Mouse (Mus musculus) heart, postnatal 25 days (tissue): ENCODE results near the gene Crip2. TPM values are rescaled to one million over a fixed set of nuclear protein-coding genes. Genes with fewer than 3 reads are reported as not detected.
A peak's percentile ranks its signal among the peaks of the same experiment; 100 is the strongest.

Experiments used
- DNase-seq: peaks from one replicate; pipeline ENCODE4 v3.0.0; 2022; ENCODE audit warnings: low spot score
- intact Hi-C: fragments of 180-260 bp; cut with DNase I; formaldehyde crosslinking; loops from one replicate; pipeline ENCODE4 v1.15.1; 2025
- total RNA-seq, 2 experiments: library from RNA; stranded (reverse); gene quantifications; 2 replicates each; pipeline ENCODE4 v1.2.3; 2021

Gene Crip2
- total RNA-seq, 2 experiments from 2014 or later, result 1,410 to 1,505 TPM

DNA sequence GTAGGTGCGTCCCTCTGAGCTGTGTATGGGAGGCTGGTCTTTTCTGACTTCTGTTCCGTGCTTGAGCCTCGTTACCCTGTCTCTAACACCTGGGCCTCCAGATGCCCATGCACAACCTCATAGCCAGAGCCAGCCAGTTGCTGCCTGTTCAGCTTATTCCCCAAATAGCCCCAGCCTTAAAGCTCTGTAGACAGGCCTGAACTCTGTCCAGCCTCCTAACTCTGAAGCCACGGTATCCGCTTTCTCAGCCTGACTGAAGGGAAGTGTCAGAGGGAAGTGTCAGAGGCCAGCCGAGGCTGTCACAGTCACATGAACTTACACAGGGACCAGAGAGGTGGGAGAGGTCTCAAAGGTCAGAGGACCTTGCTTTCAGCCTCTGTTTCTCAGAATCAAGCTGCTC, 15.3 kb upstream of the Crip2 start:
- DNase-seq, result no peak
- intact Hi-C loops, result no loop called here

DNA sequence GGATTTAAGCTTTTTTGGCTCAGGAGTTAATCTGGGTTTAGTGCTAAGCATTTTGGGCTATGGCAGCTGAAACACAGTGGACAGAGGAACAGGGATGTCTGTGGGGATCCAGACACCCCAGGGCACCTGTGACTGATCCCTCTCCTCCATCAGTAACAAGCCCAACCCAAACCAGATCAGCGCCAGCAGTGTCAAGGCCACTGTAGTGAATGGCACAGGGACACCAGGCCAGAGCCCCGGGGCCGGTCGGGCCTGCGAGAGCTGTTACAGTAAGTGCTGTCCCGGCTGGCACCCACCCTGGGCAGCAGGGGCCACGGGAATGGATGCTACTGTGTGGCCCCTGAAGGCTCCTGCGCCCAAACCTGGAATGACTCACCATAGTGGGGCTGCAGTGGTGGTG, 9.3 kb upstream of the Crip2 start:
- intact Hi-C loops, result no loop called here

DNA sequence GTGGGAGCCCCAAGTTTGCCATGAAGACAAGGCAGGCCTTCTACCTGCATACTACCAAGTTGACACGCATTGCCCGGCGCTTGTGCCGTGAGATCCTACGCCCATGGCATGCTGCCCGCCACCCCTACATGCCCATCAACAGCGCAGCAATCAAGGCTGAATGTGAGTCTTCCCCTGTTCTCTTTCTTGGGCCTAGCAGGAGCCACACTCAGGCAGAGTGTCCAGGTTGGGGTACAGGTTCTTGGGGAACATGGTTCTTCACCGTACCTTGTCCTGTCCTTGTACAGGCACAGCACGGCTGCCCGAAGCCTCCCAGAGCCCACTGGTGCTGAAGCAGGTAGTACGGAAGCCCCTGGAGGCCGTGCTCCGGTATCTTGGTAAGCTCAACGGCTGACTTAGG, 8.4 kb upstream of the Crip2 start:
- intact Hi-C loops, result no loop called here
- no peak for DNase-seq

More for the DNA sequence above, 9.3 kb upstream of the Crip2 start:
- no peak for DNase-seq

DNA sequence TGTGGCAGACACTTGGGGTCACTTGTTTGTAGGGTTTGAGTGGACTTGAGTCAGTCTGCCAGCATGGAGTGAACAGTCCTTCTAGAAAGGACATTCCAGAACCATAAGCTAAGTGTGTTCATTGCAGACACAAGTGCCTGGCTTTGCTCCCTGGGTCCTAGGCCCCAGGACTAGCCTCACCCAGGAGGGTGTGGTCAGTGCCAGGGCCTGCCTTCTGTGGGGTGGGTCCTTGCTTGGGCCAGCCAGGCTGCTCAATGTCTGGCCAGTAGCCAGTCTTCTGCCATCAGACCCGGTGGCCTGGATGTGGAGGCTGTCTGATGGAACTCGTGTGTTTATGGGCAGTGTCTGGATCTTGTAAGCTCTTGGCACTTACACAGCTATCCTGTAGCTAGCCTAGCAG, 7.5 kb upstream of the Crip2 start:
- peak; percentile 86 for DNase-seq
- intact Hi-C loops, result no loop called here

DNA sequence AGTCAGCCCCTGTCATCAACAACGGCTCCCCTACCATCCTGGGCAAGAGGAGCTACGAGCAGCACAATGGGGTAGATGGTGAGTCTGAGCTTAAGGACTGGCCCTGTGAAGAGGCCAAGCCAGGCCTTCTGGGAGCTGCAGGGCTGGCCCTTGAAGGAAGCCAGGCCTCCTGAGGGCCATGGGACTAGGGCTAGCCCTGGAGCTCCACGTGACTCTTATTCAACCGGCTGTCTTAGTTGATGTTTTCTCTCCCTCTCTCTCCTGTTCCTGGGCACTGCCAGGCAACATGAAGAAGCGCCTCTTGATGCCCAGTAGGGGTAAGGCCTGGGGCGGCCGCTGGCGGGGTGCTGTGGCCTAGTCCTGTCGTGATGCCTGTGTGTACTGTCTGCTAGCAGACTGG, 6.8 kb upstream of the Crip2 start:
- peak; percentile 33 for DNase-seq
- intact Hi-C loops, result no loop called here

DNA sequence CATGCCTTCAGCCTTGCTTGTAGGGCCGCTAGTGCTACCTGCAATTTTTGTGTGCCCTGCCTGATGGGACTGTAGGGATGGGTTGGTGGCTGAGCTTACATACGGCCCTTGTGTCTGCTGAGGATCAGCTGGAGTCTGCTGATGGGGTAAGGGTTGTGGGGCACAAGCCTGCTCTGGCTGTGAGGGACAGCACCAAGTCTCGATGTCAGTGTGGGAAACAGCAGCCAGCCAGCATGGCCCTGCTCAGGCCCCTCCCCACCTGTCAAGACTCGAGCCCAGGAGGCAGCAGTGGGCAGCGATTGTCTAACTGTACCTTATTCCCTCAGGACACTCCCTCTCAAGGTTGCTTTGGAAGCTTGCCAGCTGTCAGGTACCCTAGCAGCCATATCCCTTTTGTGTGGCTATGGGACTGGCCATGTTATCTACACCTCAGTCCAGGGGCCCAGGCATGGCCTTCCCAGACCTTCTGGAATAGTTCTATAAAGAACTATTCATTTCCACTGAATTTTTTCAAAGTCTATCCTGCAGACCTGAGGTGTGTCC, 6.1 kb upstream of the Crip2 start:
- intact Hi-C loops, result no loop called here

DNA sequence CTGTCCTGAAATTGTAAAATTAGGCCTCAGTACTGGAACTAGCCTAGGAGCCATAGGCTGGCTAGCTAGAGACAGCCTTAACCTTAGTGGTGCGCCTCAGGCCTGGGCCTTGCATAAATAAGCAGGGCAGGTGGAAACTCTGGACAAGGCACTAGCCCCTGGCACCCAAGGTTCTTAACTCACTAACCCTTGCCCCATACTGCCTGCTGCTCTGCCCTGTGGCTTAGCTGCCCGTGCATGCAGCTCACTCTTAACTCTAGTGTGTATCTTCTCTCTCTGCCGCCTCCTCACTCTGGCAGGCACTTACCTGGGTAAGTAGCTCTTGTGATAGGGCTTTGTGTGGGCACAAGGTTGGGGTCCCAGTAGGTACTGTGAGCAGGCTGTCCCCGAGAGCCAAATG, 5.5 kb upstream of the Crip2 start:
- no peak for DNase-seq
- intact Hi-C loops, result no loop called here

More for the DNA sequence above, 6.1 kb upstream of the Crip2 start:
- DNase-seq, result no peak

DNA sequence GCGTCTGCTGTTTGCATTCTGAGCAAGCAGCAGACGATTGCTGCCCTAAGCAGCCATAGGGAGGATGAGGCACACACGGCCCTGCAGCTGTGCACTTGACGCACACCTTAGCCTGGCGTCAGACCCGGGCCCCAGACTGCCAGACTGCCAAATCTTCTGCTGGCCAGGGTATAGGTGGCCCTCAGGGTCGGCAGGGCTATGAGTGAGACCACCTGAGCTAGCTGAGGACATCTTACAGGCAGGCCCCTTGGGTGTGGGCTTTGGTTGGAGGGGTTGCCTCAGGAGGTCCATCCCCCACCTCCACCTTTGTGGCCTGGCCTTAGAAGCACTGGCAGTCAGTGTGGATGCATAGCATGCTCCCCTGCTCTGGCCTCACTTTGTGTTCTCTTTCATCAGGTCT, 4.6 kb upstream of the Crip2 start:
- intact Hi-C loops, result no loop called here
- DNase-seq, result no peak

DNA sequence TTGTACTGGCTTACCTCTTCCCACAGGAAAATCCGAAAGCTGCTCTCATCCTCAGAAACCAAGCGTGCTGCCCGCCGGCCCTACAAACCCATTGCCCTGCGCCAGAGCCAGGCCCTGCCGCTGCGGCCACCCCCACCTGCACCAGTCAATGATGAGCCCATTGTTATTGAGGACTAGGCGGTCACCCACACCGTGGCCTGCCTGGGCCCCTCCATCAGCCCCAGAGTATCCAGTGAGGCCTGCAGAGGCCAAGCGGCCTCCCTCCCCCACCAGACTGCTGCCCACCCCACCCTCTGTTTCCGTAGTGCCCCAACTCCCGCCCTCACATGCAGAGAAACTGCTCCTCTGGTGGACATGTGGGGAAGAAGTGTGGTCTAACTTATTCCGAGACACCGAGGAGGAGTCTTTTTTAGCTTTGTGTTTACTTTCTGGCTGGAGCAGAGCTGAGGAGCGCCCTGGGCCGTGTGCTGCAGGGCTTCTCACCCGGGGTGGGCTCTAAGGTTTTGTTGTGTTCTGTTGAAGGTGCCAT, 3.5 kb upstream of the Crip2 start:
- DNase-seq, result no peak
- intact Hi-C loops, result no loop called here

DNA sequence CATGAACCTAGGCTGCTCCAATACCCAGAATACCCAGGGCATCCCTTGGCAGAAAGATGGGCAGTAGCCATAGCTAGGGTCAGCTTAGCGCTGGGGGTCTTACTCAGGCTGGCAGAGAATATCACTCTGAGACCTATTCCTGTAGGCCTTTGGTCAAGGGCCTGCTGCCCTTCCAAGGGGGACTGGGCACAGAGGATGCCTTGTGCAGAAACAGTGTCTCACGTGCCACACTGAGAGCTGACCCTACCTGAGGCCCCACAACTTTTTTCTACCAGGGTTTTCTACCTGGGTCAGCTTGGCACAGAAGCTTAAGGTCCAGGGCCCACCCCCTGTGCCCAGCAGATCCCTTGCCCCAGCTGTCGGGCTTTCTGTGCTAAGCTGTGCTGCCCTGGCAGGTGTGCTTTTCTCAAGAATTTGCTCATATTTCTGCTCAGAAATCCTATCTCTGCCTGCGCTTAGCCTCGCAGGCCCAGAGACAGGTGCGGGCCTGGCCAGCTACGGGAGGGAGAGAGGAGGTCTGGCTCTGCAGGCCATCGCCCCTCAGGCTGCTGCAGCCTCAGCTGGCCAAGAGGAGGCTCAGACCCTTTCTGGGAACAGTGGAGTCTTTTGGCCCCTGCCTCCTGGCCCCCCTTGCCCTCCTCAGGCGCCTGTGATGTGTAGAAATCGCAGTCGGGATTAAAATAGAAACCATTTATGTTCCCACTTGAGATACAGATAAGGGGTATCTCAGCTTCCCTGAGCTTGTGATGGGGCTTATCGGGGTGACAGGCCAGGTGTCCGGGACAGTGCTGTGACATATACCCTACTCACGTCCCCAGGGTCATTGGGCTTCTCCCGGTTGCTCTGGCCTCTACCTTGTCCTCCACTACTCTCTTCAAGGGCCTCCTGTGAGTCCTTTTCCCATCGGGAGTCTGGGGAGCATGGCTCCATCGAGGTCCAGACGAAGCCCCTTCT, 2.5 kb upstream of the Crip2 start:
- DNase-seq, result no peak
- intact Hi-C loops, result loop anchor here (2.0 kb wide), 1 partner anchor 17 kb away; no protein-coding TSS in a partner anchor

DNA sequence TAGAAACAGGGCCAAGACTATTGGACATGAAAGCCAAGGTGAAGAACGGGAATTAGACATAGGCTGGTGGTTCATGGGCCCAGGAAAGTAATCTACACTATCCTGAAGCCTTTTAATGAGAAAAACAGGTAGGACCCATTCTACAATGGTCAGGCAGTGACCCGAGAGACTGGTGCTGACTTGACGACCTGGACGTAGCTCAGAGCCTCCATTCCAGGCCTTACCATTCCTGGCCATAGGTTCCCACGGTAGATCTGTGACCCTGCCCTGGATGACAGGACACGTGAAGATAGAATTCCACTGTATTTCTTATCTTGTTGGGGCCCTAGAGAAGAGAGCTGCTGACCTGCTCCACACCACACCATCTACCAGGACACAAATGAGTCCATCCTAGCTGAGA, 1.7 kb upstream of the Crip2 start:
- no peak for DNase-seq
- intact Hi-C loops, result loop anchor here (2.0 kb wide), 1 partner anchor 17 kb away; no protein-coding TSS in a partner anchor

DNA sequence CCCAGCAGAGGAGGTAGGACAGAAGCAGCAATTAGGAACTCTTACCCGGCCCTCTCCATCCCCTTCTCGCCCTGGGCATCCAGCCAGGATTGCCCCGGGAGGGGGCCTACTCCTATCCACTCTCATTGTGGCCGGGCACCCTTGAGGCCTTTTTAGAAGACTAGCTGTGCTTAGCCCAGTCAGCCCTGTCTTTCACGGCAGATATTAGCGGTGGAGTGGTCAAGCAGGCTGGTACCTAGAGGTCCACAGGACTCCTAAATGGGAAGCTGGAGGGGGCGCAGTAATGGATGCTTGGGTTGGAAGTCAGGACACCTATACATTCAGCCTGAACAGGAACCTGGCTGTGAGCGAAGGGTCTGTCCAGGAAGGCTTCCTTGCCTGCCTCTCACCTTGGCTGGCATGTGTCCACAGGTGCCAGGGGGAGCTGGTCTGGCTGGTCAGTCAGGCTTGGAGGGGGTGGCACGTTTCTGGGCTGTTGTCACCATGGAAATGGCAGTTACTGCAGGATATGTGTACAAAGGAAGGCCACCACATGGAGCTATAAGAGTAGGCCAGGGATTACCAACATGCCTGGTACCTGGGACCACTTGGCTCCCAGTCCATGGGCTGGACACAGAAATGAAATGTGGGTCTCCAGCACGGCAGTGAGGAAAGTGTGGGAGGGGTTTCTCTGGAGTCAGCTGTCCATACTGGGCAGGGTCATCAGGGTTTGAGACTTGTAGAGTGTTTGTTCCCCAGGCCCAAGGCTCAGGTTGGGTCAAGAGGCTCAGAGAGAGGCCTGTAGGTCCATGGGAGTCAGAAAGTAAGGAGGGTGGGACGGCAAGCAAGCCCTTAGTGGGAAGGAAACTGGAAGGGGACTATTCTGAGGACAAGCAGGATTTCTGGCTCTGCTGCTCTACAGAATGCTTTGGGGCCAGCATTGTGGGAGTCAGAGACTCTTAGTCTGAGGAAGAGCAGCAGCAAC, 853 bp upstream of the Crip2 start:
- DNase-seq, result no peak
- intact Hi-C loops, result loop anchor here (2.0 kb wide), 1 partner anchor 18 kb away; no protein-coding TSS in a partner anchor

DNA sequence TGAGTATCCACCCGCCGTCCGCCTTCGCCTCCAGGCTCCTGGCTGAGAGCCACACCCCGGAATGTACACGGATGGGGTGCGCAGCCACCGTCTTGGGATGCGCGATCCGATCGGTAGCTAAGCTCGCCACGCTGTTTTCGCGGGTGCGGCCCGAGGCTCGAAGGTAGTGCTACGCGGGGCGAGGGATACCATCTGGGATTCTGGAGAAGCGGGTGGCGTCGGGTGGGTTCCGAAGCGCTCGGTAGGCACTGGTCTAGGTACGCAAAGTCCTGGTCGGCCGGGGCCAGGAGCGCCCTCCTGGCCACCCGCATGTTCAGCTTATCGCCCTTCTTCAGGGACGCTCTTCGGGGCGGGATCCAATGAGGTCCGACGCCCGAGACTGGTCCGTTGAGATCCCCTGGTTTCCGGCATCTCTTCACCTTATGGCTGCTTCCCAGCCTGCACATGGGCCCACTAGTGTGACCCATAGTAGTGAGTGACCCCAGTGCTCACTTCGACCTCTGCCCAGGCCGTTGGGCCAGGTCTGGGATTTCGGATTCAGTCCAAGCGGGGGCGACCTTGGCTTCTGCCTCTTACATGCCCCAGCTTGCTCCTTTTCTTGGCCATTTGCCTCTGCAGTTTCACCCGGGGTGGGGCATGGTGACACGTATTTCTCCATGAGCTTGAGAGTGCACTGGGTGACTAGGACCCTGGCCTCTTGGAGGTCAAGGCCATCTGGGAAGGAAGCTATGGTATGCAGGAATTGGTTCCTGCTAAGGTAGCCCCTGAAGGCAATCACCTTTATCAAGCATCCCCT, 778 bp downstream of the Crip2 start:
- intact Hi-C loops, result loop anchor here (2.0 kb wide), 1 partner anchor 14 kb away; no protein-coding TSS in a partner anchor
- DNase-seq, result peak; percentile 57

DNA sequence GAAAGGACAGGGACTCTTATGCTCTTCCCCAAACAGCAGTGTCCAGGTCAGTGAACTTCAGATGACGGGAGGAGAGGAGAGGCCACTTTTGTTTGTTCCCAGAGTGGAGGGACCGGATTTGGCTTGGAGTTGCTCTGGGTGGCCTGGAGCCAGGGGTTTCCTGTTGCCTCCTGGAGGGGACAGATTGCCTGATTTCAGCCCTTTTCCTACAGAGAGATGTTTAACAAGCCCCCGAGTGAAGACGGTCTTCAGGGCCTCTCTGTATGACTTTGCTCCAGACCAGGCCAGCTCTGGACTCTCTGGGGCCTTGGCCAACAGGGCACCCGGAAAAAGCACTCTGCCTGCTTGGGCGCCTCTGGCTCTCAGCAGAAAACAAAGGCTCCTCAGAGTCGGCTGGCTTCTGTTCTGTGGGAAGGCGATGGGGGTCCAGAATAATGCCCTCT, 1.5 kb downstream of the Crip2 start:
- DNase-seq, result peak; percentile 54
- intact Hi-C loops, result loop anchor here (2.0 kb wide), 1 partner anchor 13 kb away; no protein-coding TSS in a partner anchor

DNA sequence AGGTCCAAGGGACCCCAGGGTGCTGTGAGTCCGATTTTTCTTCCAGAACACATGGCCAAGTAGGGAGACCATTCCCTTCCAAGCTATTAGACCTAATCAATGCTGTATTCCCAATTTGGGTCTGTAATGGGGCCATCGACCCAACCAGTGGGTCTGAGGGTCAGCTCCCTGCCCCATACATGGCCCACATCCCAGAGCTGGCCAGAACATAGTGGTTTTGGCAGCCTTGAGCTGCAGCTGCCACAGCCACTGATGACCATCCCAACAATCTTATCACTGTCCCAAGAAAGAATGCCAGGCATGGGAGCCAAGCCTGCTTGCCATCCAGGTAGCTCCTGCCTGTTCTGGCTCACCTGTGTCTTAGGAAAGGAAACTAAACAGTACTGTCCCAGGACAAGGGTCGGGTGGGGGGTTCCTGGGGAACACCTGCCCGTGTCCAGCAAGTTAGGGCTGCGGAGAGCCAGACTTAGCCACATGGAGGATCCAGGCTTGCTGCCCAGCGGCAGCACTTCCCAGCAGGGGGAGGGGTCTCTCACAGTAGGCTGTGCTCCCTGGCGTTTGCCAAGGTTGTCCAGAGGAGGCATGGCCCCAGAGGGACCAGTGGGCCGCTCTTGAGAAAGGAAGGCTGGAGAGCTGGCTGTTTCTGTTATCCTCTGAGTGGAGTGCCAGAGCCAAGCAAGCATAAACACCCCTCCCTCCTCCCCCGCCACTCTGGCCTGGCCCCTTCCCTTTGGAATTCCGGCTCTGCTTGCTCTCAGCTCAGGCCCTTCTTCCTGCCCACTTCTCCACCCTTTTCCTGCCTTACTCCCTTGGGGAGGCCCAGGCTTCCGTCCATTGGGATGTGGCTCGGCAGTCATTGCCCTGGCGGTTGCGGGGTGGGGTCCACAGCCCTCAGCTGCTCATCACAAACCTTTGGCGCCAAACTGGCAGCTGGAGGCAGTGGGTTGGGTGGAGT, 2.3 kb downstream of the Crip2 start:
- intact Hi-C loops, result no loop called here

DNA sequence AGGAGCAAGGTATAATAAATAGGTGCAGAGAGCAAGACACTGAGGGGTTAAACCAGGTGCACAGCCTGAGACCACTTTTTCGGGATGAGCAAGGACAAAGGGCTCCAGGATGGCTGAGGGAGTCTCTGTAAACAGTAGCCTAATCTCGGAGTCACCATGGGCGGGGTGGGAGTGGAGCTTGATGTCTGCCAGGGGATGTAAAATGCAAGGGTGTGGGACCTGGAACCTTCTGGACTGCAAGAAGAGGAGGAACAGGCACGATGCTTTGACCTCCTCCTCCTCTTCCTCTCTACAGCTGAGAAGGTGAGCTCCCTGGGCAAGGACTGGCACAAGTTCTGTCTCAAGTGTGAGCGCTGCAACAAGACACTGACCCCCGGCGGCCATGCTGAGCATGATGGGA, 3.1 kb downstream of the Crip2 start:
- peak; percentile 46 for DNase-seq
- intact Hi-C loops, result no loop called here

More for the DNA sequence above, 2.3 kb downstream of the Crip2 start:
- peak; percentile 92 for DNase-seq

DNA sequence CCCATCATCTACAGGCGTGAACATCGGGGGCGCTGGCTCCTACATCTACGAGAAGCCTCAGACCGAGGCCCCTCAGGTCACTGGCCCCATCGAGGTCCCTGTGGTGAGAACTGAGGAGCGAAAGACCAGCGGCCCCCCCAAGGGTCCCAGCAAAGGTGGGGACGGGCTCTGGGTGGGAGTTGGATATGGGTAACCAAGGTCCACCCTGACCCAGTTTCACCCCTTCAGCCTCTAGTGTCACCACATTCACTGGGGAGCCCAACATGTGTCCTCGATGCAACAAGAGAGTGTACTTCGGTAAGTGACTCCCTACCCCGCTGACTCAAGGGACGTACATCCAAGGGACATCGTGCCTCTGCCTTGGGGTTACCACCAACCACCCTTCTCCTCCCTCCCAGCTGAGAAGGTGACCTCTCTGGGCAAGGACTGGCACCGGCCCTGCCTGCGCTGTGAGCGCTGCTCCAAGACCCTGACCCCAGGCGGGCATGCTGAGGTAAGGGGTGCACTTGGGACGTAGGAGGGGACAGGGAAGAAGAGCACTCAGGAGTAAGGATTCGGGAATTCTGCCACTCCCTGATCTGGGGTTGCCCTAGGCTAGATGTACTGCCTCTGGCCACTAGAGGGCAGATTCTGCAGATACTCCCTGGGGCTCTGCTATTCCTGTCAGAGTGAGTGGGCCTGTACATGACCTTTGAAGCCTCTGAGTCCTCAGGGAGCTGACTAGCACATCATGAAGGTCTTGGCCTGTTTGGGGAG, 4.1 kb downstream of the Crip2 start:
- intact Hi-C loops, result no loop called here
- no peak for DNase-seq
